Mouse (Mus musculus) kidney, embryonic 15.5 days (tissue): ENCODE results near the gene Sbk3. TPM values are rescaled to one million over a fixed set of nuclear protein-coding genes. Genes with fewer than 3 reads are reported as not detected.
"Not testable (repeated sequence)": the region's sequence is repeated elsewhere in the genome, so short reads cannot be mapped to it uniquely, and the experiment has no call there.

Source experiments
- ATAC-seq: fragments of 200-750 bp; cut with Nextera tagmentation; replicated peaks from 2 replicates; pipeline ENCODE4 v1.8.0; 2017; ENCODE audit warnings: moderate TSS enrichment; ENCODE audit not compliant: low FRiP score
- H3K27ac ChIP-seq: fragments of 300-500 bp; sonication (generic); 2 replicates; pipeline ENCODE4 v1.5.1; 2015; ENCODE audit warnings: mild to moderate bottlenecking, inconsistent platforms
- H3K27me3 ChIP-seq: fragments of 300-500 bp; sonication (generic); 2 replicates; pipeline ENCODE4 v1.6.1; 2015; ENCODE audit warnings: inconsistent platforms
- H3K36me3 ChIP-seq: fragments of 300-500 bp; sonication (generic); 2 replicates; pipeline ENCODE4 v1.6.1; 2015; ENCODE audit warnings: inconsistent platforms
- H3K4me1 ChIP-seq: fragments of 300-500 bp; sonication (generic); 2 replicates; pipeline ENCODE4 v1.6.1; 2015; ENCODE audit warnings: inconsistent platforms
- H3K4me2 ChIP-seq: fragments of 300-500 bp; sonication (generic); 2 replicates; pipeline ENCODE4 v1.6.1; 2015; ENCODE audit warnings: moderate library complexity, mild to moderate bottlenecking, inconsistent platforms
- H3K4me3 ChIP-seq: fragments of 300-500 bp; sonication (generic); replicated peaks from 2 replicates; pipeline ENCODE4 v1.5.1; 2015; ENCODE audit warnings: mild to moderate bottlenecking, inconsistent platforms
- H3K9ac ChIP-seq: fragments of 300-500 bp; sonication (generic); 2 replicates; pipeline ENCODE4 v1.6.1; 2015; ENCODE audit warnings: mild to moderate bottlenecking, inconsistent platforms
- H3K9me3 ChIP-seq: fragments of 300-500 bp; sonication (generic); replicated peaks from 2 replicates; pipeline ENCODE4 v1.6.1; 2016; ENCODE audit warnings: inconsistent platforms
- WGBS: fragments of 180-500 bp; shearing (Covaris S2); methylation state at CpG from one replicate; pipeline ENCODE4 v1.1.7; 2015; ENCODE audit warnings: mixed read lengths; 5-methylcytosine and 5-hydroxymethylcytosine counted together
- polyA plus RNA-seq: library from polyadenylated mRNA; unstranded; fragments of >200 nt; fragmentation: Nextera tagmentation; extraction: Ambion mirVana; gene quantifications from 2 replicates; pipeline ENCODE4 v1.2.1, GENCODE M21; 2015

The Sbk3 gene
- polyA plus RNA-seq = not detected in 2 replicates

DNA sequence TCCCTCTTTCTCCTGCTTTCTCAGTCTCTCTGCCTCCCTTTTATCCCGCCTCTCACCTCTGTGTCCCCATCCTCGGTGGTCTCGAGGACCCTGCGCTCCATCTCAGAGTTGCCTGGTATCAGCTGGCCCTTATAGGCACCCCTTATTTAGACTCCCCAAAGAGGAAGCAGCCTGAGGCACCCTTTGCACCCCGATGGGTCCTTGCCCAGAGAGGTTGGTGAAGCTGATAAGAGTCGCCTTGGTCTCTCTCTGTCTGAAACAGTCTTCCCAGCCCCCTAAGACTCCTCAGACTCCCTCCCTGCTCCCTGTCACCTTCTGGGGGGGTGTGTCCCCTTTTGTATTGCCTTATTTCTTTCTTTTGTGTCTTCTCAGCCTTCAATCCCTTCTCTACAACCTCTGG lies at the start of gene Sbk3:
TSS of gene Sbk3 (minus strand) at position 101 of the 400 bp plus-strand sequence.
- H3K4me2 ChIP-seq = no peak within 1 kb of the TSS
- H3K4me3 ChIP-seq = no peak within 1 kb of the TSS
- 0 out of 2 replicates have a peak, but pooled peaks cover 3% of the 10 kb centered on the region for H3K4me1 ChIP-seq
- no peak within 1 kb of the TSS for H3K27ac ChIP-seq
- 0 out of 2 replicates have a peak, but pooled peaks cover 3% of the 10 kb centered on the region for H3K27me3 ChIP-seq
- no peak for ATAC-seq
- H3K9me3 ChIP-seq = no peaks in the 10 kb centered on the region
- no peaks in the 10 kb centered on the region for H3K36me3 ChIP-seq
- H3K9ac ChIP-seq = no peak within 1 kb of the TSS
- WGBS = 42% methylated on average over 6 of the region's 6 CpGs

GRCm38 (mm10) chr7:5020685-5021084 lies 49.7 kb upstream of the Sbk3 start:
- Histone ChIP-seq H3K9ac (peak overlapping the region; percentile 81), H3K9me3 (no peaks in the 10 kb centered on the region), H3K36me3 (peaks cover 55% of the 10 kb centered on the region), H3K4me3 (peak overlapping the region; percentile 66), H3K27ac (peak overlapping the region; percentile 97), H3K27me3 (no peaks in the 10 kb centered on the region), H3K4me2 (peak overlapping the region; percentile 67), H3K4me1 (peaks cover 30% of the 10 kb centered on the region)
- WGBS = 3% methylated on average over 15 of the region's 15 CpGs
- ATAC-seq = peak; percentile 7

GRCm38 (mm10) chr7:5020000-5020681 lies 49.2 kb upstream of the Sbk3 start, which contains the start of the genes Zfp865 and Ccdc106:
TSS of gene Zfp865 (plus strand) at chr7:5020376.
TSS of gene Ccdc106 (plus strand) at chr7:5020553.
- Histone ChIP-seq H3K9me3 (no peaks in the 10 kb centered on the region), H3K27ac (peak within 1 kb of the TSS; percentile 97), H3K36me3 (peaks cover 49% of the 10 kb centered on the region), H3K9ac (peak within 1 kb of the TSS; percentile 81), H3K4me3 (peak within 1 kb of the TSS; percentile 66), H3K27me3 (no peaks in the 10 kb centered on the region), H3K4me2 (peak within 1 kb of the TSS; percentile 67), H3K4me1 (peaks cover 30% of the 10 kb centered on the region)
- under 1% methylated on average over 29 of the region's 49 CpGs for WGBS
- ATAC-seq = peak; percentile 91

GRCm38 (mm10) chr7:5019576-5019975 lies 48.6 kb upstream of the Sbk3 start:
- H3K9me3 ChIP-seq, H3K27me3 ChIP-seq, ATAC-seq: not testable (repeated sequence)
- H3K27ac ChIP-seq = peak overlapping the region; percentile 97
- peaks cover 30% of the 10 kb centered on the region for H3K4me1 ChIP-seq
- H3K4me2 ChIP-seq = peak overlapping the region; percentile 67
- H3K36me3 ChIP-seq = peaks cover 44% of the 10 kb centered on the region
- H3K4me3 ChIP-seq = peak overlapping the region; percentile 66
- 28% methylated on average over 8 of the region's 8 CpGs for WGBS
- H3K9ac ChIP-seq = peak overlapping the region; percentile 51

- Histone ChIP-seq H3K36me3 (peaks cover 30% of the 10 kb centered on the region), H3K27ac (no peak overlapping the region), H3K4me2 (no peak overlapping the region), H3K9ac (no peak overlapping the region), H3K27me3 (no peaks in the 10 kb centered on the region), H3K9me3 (no peaks in the 10 kb centered on the region), H3K4me3 (no peak overlapping the region), H3K4me1 (peaks cover 37% of the 10 kb centered on the region)
- no peak for ATAC-seq
- 97% methylated on average over 21 of the region's 21 CpGs for WGBS
Measured at GRCm38 (mm10) chr7:5017931-5018330, 47.0 kb upstream of the Sbk3 start.

DNA sequence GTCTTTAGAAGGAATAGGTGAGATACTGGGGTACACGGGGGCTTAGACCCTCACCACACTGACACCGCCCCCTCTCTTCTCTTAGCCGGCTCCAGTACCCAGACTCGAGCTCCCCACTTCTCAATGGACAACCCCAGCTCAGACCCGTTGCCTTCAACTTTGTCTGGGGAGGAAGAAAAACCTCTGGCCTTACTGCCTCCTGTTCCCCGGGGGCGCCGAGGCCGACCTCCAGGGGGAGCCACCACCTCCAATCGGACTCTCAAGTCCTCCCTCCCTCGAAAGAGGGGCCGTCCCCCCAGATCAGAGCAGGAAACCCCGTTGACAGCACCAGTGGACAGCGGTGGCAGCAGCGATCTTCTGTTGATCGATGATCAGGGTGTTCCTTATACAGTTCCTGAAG lies 46.4 kb upstream of the Sbk3 start:
- Histone ChIP-seq H3K27me3 (no peaks in the 10 kb centered on the region), H3K27ac (no peak overlapping the region), H3K9me3 (no peaks in the 10 kb centered on the region), H3K9ac (no peak overlapping the region), H3K36me3 (peaks cover 30% of the 10 kb centered on the region), H3K4me2 (no peak overlapping the region), H3K4me3 (no peak overlapping the region), H3K4me1 (peaks cover 37% of the 10 kb centered on the region)
- no peak for ATAC-seq
- WGBS = 90% methylated on average over 16 of the region's 16 CpGs

- 94% methylated on average over 2 of the region's 2 CpGs for WGBS
- H3K27ac ChIP-seq = no peak overlapping the region
- H3K36me3 ChIP-seq = peaks cover 30% of the 10 kb centered on the region
- H3K4me1 ChIP-seq = peaks cover 37% of the 10 kb centered on the region
- H3K27me3 ChIP-seq = no peaks in the 10 kb centered on the region
- H3K9me3 ChIP-seq = no peaks in the 10 kb centered on the region
- no peak overlapping the region for H3K9ac ChIP-seq
- ATAC-seq = no peak
- no peak overlapping the region for H3K4me2 ChIP-seq
- H3K4me3 ChIP-seq = no peak overlapping the region
Measured at GRCm38 (mm10) chr7:5016920-5017319, 46.0 kb upstream of the Sbk3 start.

- Histone ChIP-seq H3K9me3 (no peaks in the 10 kb centered on the region), H3K36me3 (peaks cover 35% of the 10 kb centered on the region), H3K4me3 (peak overlapping the region; percentile 76), H3K27ac (peak overlapping the region; percentile 99), H3K4me2 (peak overlapping the region; percentile 64), H3K27me3 (no peaks in the 10 kb centered on the region), H3K9ac (peak overlapping the region; percentile 64), H3K4me1 (peaks cover 30% of the 10 kb centered on the region)
- WGBS = 48% methylated on average over 3 of the region's 3 CpGs
- no peak for ATAC-seq
Measured at GRCm38 (mm10) chr7:5016057-5016456, 45.1 kb upstream of the Sbk3 start.

GRCm38 (mm10) chr7:5015118-5016001 lies 44.4 kb upstream of the Sbk3 start, which contains the start of gene Gm44973:
TSS of gene Gm44973 (plus strand) at chr7:5015496.
- H3K9me3 ChIP-seq = no peaks in the 10 kb centered on the region
- under 1% methylated on average over 67 of the region's 76 CpGs for WGBS
- peak within 1 kb of the TSS; percentile 88 for H3K9ac ChIP-seq
- peaks cover 42% of the 10 kb centered on the region for H3K36me3 ChIP-seq
- ATAC-seq = peak; percentile 82
- peaks cover 27% of the 10 kb centered on the region for H3K4me1 ChIP-seq
- H3K27ac ChIP-seq = peak within 1 kb of the TSS; percentile 99
- H3K27me3 ChIP-seq = no peaks in the 10 kb centered on the region
- peak within 1 kb of the TSS; percentile 64 for H3K4me2 ChIP-seq
- peak within 1 kb of the TSS; percentile 76 for H3K4me3 ChIP-seq

DNA sequence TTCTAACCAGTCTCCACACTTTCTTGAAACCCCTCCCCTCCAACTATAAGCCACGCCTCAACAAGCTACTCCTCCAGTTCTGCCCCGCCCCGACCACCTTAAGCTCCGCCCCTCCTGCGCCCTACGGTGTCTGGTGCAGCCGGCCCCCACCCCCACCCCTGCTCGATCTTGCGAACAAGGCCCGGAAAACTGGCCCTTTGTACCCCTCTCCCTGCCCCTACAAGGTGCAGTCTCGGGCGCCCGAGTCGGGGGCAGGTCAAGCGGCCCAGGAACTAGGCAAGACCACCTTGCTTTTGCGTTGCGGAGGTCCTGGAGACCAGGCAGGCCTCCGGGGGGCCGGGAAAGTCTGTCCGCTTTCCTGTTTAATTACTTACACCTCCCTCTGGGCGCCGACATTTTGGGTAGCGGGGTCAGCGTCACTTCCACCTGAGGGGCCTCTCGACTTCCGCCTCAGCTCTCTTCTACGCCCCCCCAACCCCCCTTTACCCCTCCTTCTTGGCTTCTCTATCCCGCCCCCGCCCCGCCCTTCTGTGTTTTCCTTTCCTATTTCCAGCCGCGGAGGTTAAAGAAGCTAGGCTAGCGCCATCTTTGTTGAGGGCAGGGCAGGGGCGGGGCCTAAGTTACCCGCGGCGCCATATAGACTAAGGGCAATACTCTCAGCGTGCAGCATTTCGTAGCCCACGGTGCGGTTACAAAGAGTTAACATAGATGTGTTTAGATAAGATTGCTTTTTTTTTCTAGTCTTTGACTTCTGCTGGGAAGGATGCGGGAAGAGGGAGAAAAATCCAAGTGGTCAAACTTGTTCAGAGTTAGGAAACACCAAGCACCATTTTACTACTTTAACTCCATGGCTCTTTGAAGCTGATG lies 43.5 kb upstream of the Sbk3 start, which contains the start of the genes Zfp524 and Fiz1:
TSS of gene Zfp524 (plus strand) at position 165 of the 867 bp plus-strand sequence.
TSS of gene Fiz1 (minus strand) at position 447 of the 867 bp plus-strand sequence.
- peak; percentile 82 for ATAC-seq
- H3K9ac ChIP-seq = peak within 1 kb of the TSS; percentile 88

More for the DNA sequence above, 43.5 kb upstream of the Sbk3 start, which contains the start of the genes Zfp524 and Fiz1:
- Histone ChIP-seq H3K27ac (peak within 1 kb of the TSS; percentile 99), H3K27me3 (no peaks in the 10 kb centered on the region), H3K36me3 (peaks cover 51% of the 10 kb centered on the region), H3K4me3 (peak within 1 kb of the TSS; percentile 76), H3K4me1 (peaks cover 25% of the 10 kb centered on the region), H3K9me3 (no peaks in the 10 kb centered on the region), H3K4me2 (peak within 1 kb of the TSS; percentile 64)
- 0% methylated on average over 42 of the region's 42 CpGs for WGBS
